Mouse (Mus musculus): Measurements from ENCODE around the gene Lcn2.

Lcn2 gene

GRCm38 (mm10) chr2:32387706-32388490 is at the start of gene Lcn2:
Gene Lcn2 (minus strand): TSS chr2:32388252.
- DNase-seq (ENCODE audit: low spot score), result no peak

- no peak for DNase-seq (ENCODE audit: low spot score)
Observed at GRCm38 (mm10) chr2:32437612-32438166, 49.6 kb upstream of the Lcn2 start.

DNA sequence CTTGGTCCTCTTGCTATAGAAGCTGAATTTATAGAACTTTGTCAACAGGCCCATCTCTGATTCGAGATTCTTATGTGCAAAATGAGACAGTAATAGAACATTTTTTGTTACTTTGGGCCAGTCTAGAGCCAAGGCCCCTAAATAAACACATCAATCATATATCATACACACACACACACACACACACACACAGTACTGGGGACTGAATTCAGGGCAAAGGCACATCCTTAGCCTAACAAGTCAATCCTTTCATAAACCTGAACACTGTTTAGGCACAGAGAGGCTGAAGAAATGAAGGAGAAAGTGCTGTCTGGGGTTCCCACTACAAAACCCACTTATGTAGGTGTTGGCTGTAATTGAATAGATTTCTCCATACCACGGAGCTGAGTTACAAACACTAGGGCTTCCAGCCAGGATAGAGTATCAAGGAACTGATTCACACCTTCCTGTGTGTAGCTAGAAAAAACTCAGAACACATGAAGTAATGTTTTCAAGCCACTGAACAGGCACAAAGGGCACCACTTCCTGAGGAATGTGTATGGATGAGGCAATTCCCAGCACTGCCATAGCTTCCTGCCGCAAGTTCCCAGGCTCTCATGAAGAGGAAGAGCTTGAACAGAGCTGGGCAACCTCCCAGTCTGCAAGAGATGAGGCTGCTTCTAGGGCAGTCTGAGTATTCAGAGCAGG is 48.8 kb upstream of the Lcn2 start:
- DNase-seq (ENCODE audit: low spot score), result no peak

GRCm38 (mm10) chr2:32430701-32431676 is 42.9 kb upstream of the Lcn2 start:
- DNase-seq (ENCODE audit: low spot score), result peak; percentile 90

- DNase-seq (ENCODE audit: low spot score), result no peak
Observed at GRCm38 (mm10) chr2:32429215-32429891, 41.3 kb upstream of the Lcn2 start.

GRCm38 (mm10) chr2:32428262-32428722 is 40.2 kb upstream of the Lcn2 start:
- DNase-seq (ENCODE audit: low spot score), result peak; percentile 53

DNA sequence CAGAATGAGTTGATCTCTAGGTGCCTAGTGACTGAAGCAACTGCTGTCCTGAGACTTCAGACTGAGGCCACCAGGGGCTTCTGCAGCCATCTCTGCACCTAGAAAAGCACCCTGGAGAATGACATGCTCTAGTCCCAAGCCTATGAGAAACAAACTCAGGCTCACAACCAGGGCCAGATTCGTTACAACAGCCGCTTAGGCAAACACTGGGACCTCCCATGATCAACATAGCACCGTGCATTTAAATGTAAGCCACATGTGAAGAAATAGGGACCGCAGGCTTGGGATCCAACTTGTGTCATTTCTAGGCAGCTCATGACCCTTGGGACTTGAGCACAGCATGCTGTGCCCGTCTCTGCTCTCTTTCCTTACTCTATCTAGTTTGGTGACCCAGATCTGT is 39.7 kb upstream of the Lcn2 start:
- no peak for DNase-seq (ENCODE audit: low spot score)

- DNase-seq (ENCODE audit: low spot score), result no peak
Observed at GRCm38 (mm10) chr2:32426141-32426540, 38.1 kb upstream of the Lcn2 start.

DNA sequence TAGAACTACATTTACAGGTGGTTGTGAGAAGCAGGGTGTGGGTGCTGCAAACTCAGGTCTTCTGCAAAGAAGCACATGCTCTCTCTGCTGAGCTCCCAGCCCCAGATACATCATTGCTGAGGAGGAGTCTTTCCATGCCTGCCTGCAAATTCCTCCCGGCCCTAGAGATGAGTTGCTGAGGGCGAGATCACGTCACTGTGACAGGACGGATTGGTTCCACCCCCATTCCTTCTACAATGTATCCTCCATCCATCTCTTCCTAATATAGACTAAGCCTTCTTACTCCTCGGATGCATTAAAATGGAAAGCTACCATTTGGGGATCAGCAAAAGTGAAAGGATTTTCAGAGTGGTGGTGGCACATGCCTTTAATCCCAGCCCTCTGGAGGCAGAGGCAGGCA is 37.5 kb upstream of the Lcn2 start:
- DNase-seq (ENCODE audit: low spot score), result no peak

- no peak for DNase-seq (ENCODE audit: low spot score)
Observed at GRCm38 (mm10) chr2:32424796-32425195, 36.7 kb upstream of the Lcn2 start.

DNA sequence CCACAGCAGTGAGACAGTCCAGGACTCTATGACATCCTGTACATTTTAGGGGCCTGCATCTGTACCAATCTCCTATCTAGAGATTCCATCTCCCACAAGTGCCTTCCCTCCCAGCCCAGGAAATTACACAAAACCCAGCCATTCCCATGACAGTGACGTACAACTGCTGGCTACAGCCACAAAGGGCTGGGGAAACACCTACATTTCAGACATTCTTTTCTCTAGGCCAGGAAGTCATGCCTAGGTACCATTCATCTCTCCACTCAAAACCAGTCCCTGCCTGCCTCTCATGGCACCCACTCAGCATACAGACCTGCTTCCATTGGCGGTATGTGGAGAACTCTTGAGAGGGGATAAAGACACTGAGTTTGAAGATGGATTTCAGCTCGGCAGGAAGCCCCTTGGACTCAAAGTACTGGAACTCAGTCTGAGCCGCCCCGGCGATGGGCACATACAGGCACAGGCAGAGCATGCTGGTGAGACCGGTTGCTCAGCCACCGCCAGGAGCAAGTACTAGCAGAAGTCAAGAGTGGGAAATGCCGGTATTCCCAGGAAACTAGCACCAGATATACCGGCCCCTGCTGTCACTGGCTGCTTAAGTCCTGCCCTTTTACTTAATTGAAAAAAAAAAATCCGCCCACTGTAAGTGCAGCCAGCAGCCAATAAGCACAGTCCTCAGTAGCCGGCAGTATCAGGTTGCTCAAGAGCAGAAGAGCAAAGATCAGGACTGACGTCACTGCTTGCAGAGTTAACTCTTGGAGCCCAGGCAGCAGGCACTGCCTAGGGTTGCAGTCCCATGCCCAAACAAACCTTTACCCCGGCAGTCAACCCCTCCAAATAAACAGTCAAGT is 35.7 kb upstream of the Lcn2 start:
- DNase-seq (ENCODE audit: low spot score), result peak; percentile 32

DNA sequence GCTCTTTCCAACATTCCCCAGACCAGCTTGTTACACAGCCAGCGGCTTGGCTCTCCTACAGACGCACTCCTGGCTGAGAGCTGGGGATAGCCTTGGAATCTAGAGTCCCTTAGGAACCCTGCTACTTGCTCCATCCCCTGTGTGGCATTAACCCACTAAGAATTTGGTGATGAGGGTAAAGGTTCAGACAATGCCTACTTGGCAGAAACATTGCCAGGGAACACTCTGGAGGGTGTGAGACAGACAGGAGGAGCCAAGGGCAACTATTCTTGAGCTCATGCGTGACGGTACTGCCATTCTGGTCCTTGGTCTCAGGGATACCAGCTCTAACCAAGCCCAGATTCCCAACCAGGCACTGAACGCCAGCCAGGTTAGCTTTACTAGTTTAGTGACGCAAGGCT is 33.8 kb upstream of the Lcn2 start:
- no peak for DNase-seq (ENCODE audit: low spot score)

GRCm38 (mm10) chr2:32420647-32421046 is 32.6 kb upstream of the Lcn2 start:
- no peak for DNase-seq (ENCODE audit: low spot score)

DNA sequence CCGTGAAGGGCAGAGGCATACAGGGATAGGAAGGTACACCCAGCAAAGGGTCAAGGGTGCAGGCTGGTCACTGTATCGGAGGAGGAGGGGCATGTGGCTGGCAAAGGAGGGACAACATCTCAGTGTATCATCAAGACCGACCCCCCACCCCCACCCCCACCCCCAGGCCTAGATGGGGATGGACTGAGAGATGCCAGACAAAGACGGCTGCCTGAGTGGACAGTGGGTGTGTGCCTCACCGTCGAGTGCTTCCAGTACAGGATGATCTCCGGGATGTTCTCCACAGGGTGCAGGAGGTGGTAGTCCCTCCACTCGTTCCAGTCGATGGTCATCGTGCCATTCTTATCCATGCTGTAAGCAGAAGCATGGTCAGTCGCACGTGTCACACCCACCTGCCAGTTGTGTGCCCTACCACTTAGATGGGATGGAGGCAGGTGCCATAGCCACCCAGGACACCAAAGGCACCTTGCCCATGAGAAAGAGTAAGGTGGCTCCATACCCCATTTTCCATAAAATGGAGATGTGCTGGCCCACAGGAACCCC is 32.1 kb upstream of the Lcn2 start:
- DNase-seq (ENCODE audit: low spot score), result no peak

GRCm38 (mm10) chr2:32419359-32419758 is 31.3 kb upstream of the Lcn2 start:
- DNase-seq (ENCODE audit: low spot score), result no peak

DNA sequence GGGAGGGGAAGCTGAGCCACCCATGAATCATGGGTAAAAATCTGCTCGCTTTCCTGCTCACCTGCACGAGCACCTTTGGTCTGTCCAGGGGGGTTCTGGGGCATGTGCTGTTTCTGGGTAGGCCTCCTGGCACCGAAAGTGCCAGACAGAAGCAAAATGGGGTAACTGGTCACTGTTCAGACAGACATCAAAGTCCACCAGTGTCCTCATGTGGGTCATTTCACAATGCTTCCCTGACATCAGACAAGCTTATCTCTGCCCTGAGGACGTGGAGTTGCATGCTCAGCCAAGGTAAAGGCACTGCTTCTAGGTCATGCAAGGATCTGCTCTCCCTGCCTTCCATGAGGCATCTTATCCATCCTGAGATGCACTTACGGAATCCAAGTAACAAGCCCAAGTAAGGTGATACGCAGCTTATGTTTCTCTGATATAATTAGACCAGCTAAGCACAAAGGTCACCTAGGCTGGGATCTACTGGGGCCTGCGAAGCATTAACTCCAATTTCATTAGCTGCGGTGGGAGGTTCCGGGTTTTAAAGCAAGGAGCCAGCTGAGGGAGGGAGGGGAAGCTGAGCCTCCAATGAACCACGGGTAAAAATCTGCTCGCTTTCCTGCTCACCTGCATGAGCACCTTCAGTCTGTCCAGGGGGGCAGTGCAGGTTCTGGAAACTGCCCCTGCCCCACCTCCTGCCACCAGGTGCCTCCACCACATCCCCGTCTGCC is 30.5 kb upstream of the Lcn2 start:
- no peak for DNase-seq (ENCODE audit: low spot score)

DNA sequence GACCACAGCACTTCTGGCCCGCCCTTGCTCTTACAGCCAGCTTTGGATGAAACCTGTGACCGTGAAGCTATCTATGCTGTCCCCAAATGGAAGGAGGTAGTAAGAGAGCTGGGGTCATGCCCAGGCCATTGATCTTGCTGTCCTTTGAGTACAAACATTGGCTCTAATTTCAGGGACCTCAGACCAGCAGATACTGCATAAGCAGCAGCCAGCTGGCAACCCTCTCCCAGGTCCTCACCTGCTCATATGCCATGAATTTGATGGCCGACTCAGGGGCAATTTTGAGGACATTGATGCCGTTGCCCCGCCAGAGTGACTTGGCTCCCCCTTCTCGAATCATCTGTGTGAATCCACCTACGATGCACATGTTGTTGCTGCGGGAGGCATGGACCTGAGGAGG is 29.4 kb upstream of the Lcn2 start:
- DNase-seq (ENCODE audit: low spot score), result no peak

GRCm38 (mm10) chr2:32416556-32416955 is 28.5 kb upstream of the Lcn2 start:
- DNase-seq (ENCODE audit: low spot score), result no peak

DNA sequence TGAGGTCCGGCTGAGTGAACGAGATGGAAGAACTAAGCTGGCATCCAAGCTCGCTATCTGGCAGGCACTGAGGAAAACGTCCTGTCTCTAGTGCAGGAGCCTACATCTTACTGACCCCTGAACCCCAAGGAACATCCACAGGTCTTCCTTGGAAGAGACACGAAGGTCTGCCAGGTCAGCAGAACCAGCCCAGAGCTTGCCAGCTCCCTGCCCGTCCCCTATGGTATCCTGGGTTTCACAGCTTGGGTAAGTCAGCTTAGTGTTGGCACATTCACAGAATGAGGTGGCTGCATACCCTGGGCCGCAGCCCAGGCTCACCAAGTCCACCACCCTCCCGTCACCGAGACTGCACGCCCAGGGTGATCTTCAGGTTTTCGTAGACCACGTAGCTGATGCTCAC is 27.7 kb upstream of the Lcn2 start:
- no peak for DNase-seq (ENCODE audit: low spot score)

- DNase-seq (ENCODE audit: low spot score), result no peak
Observed at GRCm38 (mm10) chr2:32413936-32414335, 25.9 kb upstream of the Lcn2 start.

All from layer of hippocampus, adult 11-12 months (tissue).